Mouse (Mus musculus): ENCODE measurements around the gene Taf11.

Gene Taf11

DNA sequence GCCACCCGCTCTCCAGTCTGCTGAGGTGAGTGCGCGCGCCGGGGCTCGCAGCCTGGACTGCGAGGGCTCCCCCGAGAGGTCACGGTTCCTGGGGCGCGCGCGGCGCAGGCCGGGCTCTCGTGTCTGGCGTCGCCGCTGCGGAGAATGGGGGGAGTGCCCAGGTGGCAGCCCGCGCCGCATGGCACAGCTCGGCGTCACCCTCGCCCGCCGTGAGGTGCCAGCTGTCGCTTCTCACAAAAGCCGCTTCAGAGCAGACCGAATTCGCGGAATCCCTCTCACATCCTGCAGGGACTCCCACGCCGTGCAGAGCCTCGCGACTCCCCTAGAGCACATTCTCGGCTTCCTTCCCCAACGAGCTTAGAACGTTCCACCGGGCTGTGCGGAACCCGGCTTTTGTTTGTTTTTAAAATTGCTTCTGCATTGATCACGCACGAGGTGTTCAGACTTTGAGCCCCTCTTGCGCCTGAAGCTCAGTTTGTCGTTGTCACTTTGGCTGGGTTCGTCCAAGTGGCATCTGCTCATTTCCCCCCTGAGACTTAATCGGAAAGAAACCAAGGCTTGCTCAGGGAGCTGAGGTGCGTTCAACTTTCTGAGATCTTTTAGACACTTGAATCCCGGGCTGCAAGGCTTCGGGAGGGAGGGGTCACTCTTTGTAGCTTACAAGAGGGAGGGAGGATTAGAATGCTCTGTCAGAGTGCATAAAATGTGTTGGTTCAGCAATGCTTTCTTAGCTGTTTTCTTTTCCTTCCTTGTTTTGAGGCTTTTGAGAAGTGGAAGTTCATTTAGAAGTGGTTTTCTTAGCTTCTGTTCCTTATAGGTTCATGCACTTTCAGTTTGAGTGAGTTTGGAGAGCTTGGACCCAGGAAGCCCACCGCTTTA lies at the start of gene Taf11:
Taf11 (minus strand) TSS at position 223 of the 879 bp plus-strand sequence.
- peak; percentile 86 for DNase-seq

DNA sequence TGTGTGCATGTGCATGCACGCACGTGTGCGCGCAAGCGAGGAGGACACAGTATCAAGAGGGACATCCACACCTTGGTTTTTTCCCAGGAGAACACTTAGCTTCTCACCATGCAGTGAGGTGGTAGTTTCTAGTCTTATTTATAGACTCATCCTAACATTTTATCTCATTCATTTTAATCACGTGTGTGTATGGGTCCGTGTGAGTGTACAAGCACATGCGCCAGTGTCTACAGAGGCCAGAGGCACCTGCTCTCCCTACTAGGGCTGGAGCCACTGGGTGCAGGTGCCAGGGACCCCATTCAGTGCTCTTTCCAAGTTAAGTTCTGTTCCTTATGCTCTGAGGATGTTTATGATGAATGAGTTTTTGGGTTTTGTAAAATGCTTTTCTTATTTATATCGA lies 48.0 kb upstream of the Taf11 start:
- DNase-seq = no peak

DNA sequence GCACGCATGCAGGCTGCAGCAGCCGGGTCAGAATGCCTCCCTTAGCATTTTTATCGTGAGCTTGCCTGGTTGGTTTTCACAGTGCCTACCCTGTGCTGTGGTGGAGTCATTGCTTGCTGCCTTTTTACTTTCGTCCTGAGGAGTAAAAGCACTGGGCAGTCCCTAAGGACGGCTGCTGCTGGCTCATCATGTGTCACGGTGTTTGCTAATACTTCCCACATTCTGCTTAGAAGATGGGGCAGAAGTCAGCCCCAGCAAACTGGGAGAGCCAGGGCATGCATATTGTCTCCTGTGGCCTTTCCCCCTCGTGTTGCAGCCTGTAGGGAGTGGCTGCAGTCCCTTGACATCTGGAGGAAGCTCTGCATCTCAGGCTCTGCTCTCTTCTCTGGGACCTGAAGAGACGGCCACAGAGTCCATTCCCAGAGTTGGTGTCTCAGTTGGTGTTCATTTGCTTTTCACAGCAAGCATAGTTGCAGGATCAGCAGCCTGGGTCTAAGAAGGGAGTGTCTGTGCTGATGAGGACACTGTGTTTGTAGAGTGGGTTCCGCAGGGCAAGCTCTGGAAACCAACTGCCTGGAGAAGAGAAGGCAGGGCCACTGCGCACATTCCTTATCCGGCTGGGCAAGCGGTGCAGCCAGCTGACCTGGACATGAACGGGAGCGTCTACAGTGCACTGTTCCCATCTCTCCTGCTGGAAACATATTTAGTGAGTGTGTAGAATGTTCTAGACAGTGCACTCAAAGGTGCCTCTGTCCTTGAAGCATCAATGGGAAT lies 45.2 kb upstream of the Taf11 start:
- DNase-seq = no peak

DNA sequence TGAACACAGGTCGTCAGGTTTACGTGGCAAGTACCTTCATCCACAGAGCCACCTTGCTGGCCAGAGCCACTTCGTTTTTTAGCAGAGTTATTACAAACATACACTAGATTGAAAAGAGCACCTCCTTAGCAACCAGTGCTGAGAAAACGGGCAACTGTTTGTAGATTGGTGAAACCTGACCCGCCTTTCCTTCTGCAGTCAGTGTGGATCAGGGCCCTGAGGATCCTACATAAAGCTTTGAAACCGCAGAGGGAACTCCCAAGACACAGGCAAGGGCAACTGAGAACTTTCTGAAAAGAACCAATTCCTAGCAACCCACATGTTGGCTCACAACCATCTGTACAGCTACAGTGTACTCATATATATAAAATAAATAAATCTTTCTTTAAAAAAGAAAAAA lies 43.5 kb upstream of the Taf11 start:
- no peak for DNase-seq

DNA sequence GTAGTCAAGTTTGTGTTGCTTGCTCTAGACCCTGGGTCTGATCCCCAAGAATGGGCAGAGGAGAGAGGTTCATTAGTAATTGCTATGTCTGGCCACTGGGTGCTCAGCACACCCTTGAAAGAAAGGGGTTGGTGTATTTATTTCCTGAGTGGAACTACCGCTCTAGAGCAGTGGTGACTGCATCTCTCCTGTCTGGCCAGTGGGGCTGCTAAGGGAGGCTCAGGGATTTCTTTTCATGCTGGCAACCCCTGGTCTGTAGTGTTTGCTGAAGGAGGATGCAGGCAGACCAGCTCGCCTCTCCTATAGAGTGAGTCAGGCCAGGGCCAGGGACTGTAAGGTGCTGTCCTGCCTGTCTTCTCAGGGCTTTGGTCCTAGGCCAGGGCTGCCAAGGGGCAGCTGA lies 37.5 kb upstream of the Taf11 start:
- DNase-seq = no peak

DNA sequence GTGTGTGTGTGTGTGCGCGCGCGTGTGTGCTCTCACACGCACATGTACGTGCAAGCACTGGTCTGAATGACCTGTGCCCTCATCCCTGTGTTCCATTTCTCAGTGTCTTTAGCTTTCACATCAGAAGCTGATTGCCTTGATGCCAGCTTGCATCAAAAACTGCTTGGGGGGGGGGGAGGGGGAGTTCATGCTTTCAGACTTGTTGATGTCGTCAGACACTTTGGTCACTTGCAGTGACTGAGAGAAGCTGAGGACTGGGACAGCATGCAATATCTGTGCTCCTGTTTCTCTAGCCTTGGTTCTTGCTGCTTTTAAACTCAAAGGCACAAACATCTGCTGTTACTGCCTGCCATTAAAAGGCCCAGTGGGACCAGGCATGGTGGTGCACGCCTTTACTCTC lies 36.7 kb upstream of the Taf11 start:
- DNase-seq = no peak

DNA sequence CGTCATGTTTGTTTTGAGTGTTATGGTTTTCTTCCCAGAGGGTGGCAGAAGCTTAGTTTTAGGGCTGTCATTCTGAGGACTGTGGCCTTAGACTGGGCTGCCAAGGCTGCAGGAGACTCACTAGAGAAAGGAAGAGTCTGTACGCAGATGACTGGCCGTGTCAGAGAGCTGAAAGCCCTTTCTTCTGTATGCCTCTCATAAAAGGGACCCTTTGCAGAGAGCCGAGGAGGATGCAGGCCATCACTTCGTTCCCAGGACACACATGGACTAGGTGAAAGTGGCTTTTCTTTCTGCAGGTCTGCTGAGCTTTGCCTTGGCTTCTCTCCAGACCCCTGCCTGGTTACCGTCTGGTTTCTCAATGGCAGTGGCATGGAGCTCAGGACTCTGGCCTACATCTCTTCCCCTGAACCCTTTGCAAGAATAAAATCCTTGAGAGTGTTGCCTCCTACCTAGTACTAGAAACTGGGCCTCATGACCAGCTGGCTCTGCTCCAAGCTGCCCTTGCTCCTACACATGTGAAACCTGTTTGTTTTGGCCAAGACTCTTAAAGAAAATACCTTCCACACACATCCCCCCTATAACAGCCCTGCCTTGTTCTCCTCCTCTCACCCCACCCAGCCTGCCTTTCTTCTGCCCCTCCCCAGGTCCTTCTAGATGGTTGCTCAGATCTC lies 36.0 kb upstream of the Taf11 start:
- DNase-seq = no peak

DNA sequence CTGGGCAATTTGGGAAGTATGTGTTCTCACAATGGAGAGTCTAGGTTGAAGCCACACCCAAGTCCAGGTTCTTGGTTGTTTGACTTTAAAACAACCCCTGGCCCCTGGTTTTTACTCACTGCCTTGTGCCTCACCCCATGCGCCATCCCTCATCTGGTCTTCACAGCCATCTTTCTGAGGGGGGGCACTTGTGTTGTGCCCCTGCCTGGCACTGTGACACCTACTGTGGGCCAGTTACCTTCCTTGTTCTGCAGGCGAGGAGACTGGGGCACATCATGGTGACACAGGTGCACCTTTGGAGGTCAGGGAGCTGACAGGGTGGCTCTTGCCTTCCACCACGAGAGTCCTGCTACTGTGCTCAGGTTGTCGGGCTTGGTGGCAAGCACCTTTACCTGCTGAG lies 32.5 kb upstream of the Taf11 start:
- DNase-seq = no peak

DNA sequence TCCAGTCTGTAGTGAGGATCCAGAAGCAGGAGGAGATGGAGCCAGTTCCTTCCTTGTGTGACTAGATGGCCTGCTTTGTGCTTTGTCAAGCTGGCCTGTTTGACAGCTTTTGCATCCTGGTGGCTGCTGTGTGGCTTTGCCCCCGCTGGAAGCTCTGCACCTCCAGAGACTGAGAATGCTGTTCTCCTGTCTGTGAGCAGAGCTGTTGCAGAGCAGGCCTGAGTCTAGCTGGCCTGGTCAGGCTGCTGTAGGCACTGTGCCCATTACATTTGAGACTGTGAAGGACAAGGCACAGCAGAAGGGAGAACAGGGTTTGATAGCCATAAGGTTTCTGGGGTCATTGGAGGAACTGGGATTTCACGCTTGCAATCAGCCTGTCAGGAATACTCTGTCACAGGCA lies 32.1 kb upstream of the Taf11 start:
- no peak for DNase-seq

DNA sequence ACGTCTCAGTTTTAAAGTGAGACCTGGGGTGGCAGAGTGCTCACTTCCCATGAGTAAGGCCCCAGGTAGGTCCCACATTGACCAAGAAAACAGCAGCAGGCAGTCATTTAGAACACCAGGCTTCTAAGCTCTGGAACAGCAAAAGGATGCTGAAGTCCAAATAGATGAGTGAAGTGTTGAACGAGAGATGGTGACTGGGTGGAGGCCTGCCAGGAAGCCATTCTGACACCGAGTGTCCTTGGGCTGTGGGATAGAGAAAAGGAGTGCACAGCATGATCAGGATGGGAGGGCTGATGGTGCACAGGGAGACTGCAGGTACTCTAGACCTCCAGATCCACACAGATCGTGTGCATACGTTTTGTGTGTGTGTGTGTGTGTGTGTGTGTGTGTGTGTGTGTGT lies 31.5 kb upstream of the Taf11 start:
- no peak for DNase-seq

DNA sequence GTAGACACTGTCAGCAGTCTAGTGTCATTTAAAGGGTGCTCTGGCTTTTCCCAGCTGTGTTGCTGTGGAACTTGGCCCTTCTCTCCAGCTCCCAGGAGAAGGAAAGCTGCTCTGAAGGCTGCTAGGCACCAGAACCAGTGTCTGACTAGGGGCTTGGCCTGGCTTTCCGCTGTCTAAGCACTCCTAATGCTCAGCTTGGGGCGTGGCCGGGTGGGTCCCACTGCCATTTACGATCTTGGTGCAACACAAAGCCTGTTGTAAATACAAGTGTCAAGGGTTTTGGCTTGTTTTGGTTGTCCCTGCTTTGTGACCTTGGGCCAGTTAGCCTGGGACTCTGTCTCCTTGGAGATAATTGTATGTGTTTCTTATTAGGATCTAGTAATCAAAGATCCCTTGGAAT lies 30.7 kb upstream of the Taf11 start:
- DNase-seq = no peak

DNA sequence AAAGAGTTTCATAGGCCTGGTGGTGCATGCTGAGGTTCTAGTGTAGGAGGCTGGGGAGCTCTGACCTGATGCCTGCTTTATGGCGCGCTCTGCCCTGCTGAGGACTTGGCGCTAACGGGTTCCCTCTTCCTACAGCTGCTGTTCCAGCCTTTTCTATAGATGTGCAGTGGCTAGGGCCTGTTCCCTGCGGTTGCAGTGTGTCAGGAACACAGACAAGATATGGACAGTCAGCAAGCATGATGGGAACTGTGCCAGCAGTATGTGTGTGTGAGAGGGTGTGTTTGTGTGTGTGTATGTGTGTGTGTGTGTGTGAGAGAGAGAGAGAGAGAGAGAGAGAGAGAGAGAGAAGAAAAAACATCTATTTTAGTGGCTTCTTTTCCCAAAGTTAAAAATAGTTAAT lies 29.4 kb upstream of the Taf11 start:
- no peak for DNase-seq

DNA sequence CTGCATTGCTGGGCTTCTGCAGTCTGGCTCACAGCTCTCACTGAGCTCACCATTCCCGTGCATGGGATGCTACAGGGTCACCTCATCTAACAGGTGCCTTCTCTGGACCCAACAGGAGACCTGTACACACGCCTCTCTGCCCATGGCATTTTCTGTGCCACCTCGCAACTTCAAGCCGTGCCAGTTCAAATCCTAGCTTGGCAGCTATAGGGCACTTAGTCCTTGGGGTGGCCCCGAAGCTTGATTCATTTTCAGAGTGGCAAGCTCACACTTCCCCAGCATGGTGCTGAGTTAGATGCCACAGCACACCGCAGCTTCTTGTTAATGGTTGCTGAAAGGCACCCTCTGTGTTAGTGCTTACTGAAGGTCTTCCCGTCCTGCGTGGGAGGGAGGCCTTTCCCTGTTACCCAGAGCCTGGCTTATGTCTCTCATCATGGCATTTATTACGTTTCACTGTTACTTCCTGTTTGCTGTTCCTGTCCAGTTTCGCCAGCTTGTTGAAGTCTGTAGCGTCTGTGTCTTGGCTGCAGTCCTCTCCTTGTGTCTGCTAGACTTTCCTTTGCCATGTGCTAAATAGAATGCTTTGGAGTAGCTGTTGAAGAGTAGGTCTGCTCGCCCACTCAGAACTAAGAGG lies 28.6 kb upstream of the Taf11 start:
- peak; percentile 65 for DNase-seq

DNA sequence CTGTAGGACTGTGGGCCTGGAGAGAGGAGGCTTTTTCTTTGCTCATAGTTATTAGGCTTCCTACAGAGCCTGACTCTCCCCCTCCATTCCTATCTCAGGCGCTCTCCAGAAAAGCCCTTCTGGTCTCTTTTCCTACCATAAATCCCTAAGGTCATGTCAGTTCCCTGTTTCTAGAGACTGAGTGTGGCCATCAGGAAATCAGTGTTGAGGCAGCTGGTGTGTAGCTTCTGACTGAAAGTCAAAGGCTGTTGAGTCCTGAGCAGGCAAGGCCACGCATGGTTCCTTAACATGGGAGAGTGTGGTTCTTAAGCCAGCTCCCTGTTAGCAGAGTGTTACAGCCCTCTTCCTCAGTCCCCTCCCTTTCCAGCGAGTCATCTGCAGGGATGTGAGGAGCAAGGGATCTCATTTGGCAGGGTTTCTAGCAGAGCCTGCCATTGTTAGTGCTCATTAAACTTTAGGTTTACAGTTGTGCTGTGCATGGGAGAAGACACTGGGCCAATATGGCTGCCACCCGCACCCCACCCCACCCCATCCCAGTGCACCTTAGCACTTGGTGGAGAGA lies 27.5 kb upstream of the Taf11 start:
- no peak for DNase-seq

DNA sequence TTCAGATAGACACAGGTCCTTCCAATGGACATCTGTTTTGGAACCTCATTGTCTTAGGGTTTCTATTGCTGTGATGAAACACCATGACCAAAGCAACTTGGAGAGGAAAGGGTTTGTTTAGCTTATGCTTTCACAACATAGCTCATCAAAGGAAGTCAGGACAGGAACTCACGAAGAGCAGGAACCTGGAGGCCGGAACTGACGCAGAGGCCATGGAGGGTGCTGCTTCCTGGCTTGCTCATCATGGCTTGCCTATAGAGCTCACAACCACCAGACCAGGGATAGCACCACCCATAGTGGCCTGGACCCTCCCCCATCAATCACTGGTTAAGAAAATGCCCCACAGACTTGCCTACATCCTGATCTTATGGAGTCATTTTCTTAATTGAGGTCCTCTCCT lies 25.4 kb upstream of the Taf11 start:
- no peak for DNase-seq

DNA sequence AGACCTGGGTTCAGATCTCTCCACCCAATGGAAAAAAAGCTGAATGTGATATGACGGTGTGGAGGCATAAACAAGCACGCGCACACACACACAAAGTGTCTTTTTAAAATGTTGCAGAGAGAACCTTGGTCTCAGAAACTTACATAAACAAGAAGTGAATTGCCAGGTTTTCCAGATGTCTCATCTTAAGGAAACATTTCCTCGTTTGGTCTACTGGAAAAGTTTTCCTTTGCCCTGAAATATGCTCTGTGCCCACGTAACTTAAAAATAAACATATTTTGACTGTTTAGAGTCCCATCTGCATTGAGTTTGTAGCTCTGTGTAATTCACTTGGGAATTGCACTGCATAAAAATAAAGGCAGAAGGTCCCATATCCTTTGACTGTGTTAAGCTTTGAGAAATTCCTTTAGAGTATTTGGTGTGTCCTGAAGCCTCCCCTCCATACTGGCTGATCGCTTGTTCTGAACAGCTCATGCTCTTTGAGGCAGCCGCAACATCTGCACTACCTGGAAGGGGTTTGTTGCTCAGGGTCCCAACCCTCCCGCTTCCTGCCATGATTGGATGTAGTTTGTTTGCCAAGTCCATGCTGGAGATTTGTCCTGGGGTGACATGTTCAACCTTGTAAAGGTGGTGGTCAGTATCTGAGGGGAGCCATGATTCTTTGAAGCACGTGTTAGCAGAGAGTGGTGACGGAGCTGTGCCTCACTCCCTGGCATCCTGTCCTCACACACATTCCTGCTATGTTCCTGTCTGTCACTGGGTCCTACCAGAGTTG lies 24.7 kb upstream of the Taf11 start:
- DNase-seq = no peak

DNA sequence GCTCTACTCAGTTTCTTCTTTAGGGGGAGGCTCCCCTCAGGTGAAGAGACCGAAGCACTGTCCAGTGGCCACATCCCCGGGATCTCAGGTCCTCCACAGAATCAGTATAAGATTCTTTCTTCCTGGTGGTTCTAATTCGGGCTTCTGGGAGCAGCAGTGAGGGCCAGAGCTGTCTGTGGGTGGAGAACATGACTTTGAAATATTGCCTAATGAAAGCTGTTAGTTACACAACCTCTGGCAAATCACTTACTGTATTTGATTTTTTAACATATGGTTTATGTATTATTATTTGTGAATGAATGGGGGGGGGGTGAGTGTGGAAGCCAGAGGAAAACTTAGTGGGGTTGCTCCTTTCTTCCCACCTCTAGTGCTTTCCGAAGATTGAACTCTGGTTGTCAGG lies 22.2 kb upstream of the Taf11 start:
- DNase-seq = no peak

DNA sequence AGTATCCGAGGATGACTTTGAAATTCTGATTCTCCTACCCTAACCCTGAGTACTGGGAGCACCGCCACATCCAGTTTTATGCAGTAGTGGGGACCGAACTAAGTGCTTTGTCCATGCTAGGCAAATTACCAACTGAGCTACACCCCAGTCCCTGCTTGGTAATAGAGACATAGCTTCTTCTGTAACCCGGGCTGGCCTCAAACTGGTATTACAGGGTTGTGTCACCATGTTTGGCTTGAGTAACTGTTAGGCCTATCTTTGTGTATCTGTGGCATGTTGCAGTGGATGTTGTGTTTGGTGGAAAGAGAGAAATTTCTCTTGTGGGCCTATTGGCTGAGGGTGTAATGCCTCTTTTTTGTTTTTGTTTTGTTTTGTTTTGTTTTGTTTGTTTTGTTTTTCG lies 20.6 kb upstream of the Taf11 start:
- DNase-seq = no peak

DNA sequence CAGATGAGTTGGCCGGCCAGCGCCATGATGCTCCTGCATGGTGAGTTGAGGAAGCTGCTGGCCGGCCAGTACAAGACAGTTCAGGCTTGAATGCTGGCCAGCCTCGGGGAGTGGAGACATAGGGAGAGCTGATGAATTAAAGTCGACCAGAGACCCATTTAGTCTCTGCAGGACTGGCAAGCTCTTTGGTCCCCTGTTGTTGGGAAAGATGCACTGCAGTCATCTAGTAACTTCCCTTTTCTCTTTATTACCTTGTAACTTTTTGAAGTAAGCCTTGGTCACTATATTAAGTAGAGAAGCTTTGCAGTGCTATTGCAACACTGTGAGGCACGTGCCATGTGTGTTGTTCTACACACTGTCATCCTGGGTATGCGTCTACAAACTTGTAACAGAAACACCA lies 15.9 kb upstream of the Taf11 start:
- no peak for DNase-seq

DNA sequence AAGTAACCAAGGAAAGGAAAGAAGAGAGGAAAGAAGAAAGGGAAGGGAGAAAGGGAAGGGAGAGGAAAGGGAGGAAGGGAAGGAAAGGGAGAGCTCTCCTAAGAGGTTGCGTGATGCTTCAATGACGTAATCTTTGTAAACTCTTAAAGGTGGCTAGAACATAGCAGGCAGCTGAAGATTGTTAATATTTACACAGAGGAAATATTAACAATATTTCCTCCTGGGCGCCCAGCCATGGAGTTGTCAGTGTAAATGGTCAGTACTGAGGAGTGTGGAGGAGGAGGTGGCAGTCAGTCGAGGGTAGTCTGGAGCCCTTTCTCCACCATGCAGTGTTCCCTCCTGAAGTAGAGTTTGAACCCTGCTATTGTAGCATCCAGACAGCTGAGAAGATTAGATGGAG lies 15.4 kb upstream of the Taf11 start:
- no peak for DNase-seq

DNA sequence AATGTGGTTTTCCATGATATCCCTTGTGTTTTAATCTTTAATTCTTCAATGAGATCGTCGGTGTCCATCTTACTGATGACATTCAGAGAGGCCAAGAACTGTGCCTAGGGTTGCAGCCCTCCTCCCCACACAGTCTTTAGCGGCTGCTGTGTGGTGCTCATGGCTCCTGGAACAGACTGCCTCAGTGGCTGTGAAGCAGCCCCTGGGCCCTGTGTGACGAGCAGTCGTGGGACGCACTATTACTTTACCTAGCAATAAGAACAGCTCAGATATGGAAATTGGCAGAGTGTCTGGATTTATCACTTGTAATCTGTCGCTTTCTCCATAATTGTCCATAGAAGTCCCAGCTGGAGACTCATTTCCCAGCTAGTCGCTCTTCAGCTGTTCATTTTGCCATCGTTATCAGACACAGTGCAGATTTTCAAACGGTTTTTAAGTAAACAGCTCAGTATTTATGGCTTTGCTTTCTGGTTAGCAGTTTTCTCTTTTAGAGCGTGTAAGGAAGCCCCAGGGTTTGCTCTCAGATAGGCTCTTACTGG lies 12.6 kb upstream of the Taf11 start:
- peak; percentile 44 for DNase-seq

DNA sequence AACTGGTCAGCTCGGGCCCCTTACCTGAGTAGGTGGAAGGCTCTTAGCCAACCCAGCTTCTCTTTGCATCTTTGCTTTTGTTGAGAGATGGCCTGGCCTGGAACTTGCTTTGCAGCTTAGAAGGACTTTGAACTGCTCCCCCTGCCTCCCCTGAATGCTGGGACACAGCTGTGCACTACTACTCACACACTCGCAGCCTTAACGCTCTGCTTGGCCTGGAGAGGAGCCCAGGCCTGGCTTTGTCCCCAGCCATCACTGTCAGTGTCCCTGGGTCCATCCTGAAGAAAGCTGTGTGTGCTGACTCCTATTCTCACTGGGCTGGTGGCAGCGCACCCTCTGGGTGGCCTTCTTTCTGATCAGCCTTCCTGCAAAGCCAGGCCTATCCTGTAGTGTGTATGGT lies 11.0 kb upstream of the Taf11 start:
- no peak for DNase-seq
